Mouse (Mus musculus): Measurements from ENCODE around the gene Tenm4.

Gene Tenm4

DNA sequence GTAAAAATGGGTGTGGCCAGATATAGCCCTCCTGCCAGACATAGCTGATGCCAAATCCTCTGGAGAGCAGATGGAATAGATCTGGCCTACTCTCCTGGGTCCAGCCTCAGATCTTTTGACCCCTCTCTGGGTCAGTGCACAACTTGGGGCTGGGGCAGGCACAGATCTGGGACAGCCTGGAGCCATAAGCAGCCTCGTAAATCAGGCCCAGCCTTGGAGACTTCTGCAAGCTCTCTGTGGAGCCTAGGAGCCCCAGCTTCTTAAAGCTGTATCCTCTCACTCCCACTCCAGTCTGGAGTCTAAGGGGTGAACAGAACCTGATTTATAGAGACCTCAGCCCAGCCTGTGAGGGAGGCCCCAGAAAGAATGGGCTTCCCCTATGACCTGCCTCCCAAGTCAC, 354.3 kb downstream of the Tenm4 start:
- no peak for DNase-seq (ENCODE audit: low spot score in 2 of 2)

DNA sequence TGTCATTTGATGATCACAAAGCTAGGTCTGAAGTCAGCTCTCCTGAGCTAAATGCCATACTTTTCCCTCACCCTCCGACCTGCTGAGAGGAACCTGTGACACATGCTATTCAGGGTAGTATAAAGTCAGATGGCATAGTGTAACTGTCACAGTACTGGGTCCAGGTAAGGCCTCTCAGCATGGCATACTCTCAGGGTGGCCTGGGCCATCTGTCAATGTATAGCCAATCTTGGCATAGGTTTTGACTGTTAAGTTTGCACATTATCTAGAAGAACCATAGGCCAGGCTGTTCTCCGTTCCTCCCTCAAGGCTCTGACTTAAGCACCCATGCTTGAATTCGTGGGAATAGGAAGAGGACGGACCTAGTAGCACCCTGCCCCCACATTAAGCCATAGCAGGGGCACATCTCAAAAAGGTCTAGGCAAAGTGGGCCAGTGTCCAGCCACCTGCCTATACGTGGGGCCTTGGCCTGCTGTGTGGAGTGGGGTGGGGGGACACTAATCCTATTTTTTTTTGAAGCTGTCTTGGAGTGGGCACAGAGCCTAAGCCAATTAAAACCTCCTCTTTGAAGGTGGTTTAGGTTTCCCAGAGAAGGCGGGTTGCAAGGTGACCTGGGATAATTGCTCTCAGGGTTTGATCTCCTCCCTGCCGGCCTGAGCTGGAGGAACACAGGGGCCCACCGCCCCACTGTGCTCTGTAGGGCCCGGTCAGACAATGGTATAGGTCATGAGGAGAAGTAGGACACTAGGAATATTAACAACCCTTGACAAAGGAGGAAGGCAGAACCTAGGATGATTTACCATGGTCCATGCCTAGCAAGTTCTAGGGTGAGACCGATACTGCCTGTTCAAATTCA, 359.8 kb downstream of the Tenm4 start:
- no peak for DNase-seq (ENCODE audit: low spot score in 2 of 2)

DNA sequence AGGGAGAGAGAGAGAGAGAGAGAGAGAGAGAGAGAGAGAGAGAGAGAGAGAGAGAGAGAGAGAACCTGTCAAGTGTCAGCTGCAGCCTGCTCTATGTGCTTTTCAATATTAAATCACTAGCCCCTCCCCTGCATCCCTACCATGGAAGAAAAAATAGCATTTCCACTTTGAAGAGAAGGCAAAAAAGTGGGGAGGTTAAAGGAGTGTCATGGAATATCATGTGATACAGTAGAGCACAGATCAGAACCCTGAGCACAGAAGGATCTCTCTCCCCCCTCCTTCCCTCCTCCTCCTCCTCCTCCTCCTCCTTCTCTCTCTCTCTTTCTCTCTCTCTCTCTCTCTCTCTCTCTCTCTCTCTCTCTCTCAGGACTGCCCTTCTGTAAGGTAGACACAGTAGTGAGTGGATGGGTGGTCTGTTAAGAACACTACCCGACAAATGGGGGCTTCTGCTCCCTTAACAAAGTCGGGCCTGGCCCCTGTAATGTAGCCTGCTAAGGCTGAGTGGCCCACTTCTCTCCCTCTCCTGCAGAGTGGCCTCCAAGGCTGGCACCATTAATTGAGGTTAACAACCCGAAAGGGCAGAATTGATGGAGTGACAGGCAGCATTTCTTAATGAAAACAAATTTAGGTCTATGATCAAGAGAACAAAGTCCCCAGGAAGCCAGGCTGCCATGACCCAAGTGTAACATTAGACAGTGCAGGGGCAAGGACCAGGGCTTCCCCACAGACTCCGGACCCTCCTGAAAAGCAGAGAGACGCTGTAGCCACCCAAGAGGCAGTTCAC, 361.1 kb downstream of the Tenm4 start:
- no peak for DNase-seq (ENCODE audit: low spot score in 2 of 2)

DNA sequence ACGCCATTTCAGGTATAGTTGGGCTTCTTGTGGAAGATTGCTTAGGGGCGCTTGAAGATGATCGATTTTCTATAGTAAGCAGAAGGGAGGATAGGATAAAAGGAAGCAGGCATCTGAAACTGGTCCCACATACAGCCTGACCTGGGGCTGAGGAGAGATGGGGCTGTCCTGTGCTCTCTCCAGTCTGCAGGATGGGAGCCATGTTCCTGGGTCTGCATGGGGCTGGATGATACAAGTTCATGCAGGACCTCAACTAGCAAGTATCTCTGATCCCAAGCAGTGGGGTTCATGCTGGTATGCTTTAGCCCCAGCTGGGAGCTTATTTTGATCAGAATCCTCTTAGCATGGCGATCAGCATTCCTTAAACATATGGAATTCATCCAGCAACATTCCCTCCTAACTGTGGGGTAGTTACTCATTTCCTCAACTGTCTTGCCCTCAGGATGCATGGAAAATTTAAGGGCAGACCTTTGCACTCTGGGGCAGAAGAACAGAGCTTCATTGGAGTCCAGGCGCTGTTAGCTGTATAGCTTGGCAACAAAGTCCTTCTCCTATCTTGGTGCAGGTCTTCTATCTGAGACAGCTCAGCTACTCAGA, 361.9 kb downstream of the Tenm4 start:
- no peak for DNase-seq (ENCODE audit: low spot score in 2 of 2)

DNA sequence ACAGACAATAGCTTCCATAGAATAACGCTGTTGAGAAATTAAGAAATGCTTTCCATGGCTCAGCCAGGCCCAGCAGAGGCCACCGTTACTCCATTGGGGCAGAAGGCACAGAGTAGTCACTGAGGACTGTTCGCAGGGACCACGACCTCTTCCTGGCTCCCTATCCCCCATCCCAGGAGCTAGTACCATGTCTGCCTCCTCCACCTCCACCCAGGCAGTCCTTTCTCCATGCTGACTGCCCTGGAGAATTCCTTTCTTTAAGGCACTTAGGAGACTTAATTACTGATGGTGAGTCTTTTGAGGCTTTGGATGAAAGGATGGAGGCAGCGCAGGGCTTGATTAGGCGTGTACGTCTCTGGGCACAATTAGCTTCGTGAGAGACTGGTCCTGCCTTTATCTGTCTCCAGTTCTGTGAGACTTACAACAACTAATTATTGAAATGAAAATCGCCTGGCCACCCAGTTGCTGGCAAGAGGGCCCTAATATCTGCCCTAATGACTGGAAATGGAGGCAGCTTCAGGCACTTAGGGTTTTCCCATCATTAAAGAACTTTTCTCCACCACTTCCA, 365.4 kb downstream of the Tenm4 start:
- DNase-seq (ENCODE audit: low spot score in 2 of 2), result no peak

DNA sequence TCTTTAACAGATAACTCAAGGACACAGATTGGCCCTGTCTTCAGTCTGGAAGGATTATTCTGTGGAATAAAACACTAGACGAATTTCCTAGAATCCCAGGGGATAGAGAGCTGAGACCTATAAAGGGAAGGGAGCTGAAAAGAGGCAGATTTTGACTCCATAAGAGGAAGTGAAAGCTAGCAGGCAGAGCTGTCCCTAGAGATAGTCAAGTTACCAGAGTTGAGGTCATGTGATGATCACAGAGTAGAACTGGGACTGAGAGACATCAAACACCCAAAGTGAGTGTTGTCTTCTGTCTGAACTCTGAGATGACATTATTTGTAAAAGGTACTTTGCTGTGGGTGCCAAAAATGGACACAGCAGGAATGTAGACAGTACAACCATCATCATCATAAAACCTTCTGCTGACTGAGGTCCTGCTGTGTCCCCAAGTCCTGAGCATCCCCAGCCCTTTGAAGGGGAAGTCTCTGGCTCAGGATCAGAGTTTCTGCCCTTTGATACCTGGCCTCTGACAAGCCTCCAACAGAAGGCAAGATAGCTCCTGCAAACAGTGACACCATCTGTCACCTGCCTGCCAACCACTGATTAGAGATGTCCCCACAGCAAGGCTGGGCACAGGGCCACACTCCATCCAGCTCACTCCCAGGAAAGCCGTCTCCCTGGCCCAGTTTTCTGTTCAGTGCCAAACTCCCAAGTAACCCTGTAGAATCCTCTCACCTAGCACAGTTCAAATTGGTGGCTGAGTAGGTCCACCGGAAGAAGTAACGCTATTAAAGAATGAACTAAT, 368.4 kb downstream of the Tenm4 start:
- no peak for DNase-seq (ENCODE audit: low spot score in 2 of 2)

DNA sequence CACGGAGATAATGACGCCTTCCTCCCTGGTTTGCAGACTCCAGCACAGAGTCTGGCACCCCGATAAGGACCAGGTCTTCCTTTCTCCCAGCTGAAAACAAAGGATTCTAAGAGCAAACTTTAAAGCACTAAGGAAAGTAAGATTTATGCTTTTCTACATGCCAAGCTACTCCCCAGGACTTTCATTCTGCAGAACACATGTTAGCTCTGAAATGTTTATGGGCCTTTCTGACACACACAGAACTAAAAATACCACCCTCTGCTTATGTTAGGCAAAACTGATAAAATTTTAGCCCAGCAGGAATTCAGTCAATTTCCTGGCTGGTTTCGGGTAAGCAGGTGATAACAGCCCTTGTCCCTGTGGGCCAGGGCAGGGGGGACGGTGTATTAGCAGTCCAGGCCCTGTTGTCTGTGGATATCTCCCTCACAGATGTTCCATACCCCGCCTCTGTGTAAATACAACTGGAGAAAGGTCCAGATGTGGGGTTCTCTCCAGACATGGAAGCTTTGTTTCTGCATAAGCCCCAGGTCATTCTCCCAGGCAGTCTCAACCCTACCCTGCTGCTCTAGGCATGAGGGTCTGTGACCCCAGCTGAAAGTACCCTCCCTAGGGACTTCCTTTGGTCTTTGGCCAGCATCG, 369.5 kb downstream of the Tenm4 start:
- no peak for DNase-seq (ENCODE audit: low spot score in 2 of 2)

DNA sequence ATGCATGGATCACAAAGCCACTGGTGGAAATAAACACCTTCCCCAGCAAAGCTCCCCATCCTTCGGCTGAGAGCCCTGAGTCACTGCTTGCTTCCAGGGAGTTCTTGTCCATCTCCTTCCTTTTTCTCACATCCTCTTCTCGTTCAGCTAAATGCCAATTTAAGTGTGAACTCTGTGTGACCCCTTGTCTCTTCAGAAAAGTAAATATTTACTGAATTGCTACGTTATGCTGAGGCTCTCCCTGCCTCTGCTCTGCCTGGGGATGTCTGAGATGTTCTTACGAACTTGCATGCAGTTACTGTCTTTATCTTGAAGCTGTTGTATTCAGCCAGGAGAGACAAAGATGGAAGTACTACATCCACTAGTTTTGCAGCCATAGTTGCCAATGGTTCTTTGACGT, 374.9 kb downstream of the Tenm4 start:
- DNase-seq (ENCODE audit: low spot score in 2 of 2), result no peak

DNA sequence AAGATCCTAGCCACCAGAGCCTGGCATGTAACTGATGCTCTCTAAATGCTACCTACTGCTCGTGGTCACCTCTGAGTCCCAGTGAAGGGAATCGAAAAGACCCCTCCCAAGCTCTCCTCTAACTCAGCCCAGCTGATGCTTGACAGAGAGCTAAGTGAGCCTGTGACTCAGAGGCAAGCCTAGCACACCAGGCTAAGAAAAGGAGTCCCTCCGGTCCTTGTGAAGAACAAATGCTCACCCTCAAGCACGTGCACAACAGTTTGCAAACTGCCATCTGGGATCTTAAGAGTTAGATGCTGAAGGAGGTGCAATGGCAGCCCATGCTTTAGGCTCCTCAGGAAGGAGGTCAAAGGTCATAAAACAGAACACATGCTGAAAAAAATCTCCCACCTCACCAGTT, 380.8 kb downstream of the Tenm4 start:
- no peak for DNase-seq (ENCODE audit: low spot score in 2 of 2)

DNA sequence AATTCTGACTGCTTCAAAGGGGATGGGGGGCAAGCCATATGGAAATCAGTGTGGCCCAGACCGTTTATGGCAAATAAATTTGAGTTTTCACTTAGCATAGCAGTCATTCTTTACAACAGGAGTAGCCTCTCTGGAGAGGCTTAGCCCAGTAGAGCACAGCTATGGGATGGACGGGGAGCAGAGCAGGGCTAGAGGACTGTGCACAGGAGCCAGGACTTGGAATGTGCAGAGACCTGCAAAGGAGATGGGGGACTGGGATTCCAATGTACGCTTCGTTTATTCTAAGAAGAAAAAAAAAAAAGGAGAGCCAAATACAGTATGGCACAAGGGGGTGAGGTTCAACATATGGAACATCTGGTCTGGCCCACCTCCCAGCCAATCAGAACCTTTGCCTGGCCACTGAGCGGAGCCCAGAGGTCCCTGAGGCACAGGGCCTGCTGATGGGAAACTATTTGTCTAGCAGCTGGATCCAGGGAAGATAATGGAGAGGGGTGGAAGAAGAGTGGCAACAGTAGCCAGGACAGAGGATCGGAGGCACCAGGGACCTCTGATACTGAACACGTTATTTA, 381.3 kb downstream of the Tenm4 start:
- DNase-seq (ENCODE audit: low spot score in 2 of 2), result no peak

DNA sequence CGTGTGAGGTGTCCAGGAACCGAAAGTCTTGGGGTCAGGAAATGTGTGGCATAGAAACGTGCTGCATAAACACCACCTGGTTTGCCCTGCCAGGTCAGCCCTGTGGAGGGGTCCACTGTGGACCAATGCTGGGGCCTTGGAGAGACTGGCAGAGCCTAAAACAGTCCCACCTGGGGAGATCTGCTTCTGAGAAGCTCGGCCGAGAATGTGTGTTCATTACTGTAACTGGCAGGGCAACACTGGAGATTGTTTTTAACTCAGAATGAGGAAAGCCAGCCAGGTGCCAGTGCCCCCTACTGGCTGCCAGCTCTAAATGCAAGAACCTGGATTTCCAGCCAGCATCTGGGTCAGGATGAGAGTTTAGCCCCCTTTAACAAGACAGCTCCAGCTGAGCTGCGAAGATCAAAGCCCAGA, 383.2 kb downstream of the Tenm4 start:
- peak; percentile 10 to 33 for DNase-seq (ENCODE audit: low spot score in 2 of 2)

DNA sequence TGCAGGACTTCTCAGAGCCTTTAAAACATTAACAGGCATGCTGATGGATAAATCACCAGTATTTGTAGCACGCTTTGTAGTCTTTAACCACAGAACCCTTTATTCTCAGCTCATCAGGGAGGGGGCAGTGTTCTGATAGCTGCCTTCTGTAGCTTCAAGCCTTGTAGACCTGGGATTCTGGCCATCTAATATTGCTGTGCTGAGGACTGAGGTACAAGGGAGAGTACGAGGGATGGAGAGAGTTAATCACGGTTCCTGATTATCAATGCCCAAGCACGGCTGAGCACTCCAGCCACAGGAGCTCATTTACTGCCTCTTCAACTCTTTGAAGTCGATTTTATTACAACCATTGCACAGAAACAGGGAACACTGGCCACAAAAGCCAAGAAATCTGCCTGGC, 384.2 kb downstream of the Tenm4 start:
- DNase-seq (ENCODE audit: low spot score in 2 of 2), result no peak

DNA sequence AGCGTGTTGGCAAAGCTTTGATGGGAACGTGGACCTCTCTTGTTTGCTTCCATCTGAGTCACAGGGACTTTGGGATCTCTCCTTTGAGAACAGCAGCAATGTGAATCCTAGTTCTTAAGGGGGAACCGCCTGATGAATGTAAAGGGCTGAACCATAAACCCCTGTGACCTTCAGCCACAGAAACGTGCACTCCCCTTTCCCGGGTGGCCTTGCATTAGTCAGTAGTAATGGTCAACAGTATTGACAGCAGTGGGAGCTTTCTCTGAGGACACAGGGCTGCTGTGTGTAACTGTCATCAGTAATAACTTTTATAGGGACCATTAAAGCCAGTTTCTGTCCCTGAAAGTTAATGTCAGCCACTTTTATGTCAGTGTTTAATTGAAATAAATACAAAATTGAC, 385.7 kb downstream of the Tenm4 start:
- no peak for DNase-seq (ENCODE audit: low spot score in 2 of 2)

DNA sequence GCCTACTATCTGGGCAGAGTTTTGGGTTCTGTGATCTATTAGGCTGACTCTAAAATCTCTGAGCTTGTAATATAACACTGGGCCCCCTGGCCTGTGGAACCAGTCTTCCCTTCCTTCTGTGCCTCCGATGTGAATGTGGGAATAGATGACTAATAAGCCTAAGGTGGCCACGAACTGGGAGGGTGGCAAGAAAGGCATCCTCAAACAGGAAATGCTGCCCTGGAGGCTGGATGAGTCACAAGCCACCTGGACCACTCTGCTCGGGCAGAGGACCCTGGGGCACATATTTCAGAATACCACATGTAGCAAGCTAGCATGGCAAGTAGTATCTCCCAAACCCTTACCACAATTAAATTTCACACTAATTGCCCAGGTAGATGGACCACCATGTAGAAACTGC, 391.8 kb downstream of the Tenm4 start:
- DNase-seq (ENCODE audit: low spot score in 2 of 2), result no peak

DNA sequence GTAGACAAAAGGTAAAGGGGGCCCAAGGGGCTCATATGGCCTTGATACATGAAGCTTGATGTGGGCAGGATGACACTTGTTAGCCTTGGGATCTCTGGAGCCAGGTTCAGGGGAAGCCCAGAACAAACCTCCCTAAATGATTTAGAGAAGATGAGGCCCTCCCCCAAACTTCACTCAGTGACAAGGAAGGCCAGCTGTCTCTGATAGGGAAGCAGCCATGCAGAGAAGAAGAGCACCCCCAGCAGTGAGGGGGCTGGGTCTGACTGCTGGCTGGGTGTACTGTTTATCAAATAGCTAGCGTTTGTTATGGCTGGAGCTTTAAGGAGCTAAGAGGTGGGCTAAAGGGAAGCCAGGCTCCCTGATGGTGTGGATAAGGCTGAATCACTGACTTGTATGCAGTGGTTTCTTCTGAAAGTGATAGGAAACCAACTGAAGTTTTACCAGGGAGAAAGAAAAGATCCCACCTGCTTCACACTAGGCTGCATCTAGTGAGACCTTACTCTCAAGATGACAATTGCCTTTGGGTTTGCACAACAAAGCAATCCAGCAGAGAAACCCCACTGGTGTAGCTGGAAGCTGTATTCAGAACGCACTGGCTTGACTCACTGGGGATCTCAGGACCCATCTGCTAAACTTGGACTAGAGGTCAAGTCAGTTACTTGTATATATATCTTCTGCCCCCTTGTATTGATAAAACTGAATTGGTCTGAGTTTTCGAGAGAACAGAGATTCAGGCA, 392.5 kb downstream of the Tenm4 start:
- no peak for DNase-seq (ENCODE audit: low spot score in 2 of 2)

DNA sequence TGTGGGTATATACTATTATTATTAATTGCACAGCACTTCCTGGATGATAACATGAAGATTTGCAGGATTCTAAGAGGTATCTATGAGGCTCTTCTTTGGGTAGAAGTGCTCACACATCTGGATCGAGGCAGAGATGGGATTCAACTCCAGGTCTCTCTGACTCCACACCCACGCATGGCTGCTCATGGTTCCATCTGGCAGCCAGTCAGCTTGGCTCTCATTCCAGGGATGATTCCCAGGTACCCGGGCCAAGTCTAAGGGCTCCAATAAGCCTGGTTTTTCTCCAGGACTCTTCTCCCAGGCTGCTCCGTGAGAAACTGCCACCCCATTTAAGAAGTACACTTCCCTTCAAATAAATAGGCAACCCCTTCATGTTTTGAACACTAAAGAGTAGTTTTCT, 394.8 kb downstream of the Tenm4 start:
- no peak for DNase-seq (ENCODE audit: low spot score in 2 of 2)

DNA sequence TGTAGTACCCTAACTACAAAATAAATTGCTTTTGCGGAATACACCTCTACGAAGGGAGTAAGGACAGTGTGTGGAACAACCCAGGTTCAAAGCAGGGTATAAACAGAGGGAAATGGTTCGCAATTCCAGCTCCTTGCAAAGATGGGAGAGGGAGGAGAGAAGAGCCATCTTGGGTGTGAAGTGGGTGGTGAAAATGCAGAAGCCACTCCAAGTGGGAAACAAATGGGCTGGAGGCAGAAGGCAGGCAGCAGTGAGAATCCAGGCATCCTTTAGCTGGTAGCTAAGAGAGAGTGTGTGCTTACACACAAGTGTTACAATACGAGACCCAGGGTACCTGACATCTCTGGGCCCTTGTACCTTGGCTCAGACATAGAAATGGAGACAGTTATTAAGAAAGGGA, 395.2 kb downstream of the Tenm4 start:
- DNase-seq (ENCODE audit: low spot score in 2 of 2), result no peak

DNA sequence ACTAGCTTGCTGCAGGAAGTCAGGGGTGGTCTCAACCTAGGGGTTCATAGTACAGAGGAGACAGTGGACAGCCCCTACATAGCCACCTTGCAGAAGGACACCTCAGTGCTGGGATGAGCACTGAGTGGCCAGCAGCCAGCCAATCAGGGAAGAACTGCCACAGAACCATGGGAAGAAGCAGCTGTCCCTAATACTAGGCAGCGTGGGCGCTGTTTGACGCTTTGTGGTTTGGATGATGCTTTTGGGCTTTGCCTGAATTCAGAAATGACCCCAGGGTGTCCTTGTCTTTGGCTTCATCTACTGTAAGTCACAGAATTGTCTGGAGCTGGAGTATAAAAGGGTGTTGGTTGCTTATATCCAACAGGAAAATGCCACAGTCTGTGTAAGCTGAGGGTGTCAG, 397.0 kb downstream of the Tenm4 start:
- no peak for DNase-seq (ENCODE audit: low spot score in 2 of 2)

DNA sequence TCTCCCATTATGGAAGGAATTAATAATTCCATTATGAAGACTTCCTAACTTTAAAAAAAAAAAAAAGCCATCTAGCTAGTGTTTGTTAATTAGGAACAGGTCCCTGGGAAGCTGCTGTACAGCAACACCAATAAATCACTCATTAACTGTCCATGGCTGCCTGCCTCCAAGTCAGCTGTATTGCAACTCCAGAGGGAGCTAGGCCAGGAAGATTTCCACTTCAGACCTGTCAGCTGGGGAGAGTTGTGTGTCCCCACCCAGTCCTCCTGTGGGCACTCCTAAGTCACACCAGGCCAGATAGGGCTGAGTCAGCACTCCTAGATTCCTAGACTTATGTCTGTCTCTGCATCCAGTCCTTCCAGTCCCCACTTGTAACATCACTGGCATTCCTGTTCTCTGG, 399.9 kb downstream of the Tenm4 start:
- DNase-seq (ENCODE audit: low spot score in 2 of 2), result no peak

DNA sequence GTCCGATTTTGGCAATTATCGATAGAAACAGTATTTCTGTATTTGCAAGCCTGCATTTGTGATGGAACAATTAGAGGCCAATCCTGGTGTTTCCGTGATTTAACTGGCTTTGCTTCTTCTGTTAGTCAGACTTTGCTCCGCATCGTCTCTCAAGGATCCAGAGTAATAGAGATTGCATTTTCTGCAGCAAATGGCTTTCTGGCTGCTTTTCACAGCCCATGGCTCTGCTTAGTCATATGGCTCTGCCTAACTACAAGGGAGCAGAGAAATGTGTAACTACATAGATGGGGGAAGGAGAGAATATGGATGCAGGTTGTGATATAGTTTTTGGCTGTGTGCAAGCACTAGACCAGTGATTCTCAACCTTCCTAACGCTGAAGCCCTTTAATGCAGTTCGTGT, 401.9 kb downstream of the Tenm4 start:
- no peak for DNase-seq (ENCODE audit: low spot score in 2 of 2)
